Mouse (Mus musculus): Measurements from ENCODE around the gene Scyl3. TPM values are rescaled to one million over a fixed set of nuclear protein-coding genes. Genes with fewer than 3 reads are reported as not detected.
A peak's percentile ranks its signal among the peaks of the same experiment; 100 is the strongest.

Gene Scyl3
- 1 to 10 TPM; 6.8 to 9.2 TPM for total RNA-seq (2021)
- long read RNA-seq, experiment 1, full-length matches to known transcripts, result 7 of 12 reads
- long read RNA-seq, experiment 1, partial matches to known transcripts, result 2 of 12 reads
- long read RNA-seq, experiment 1, other reads (novel, unspliced or antisense), result 3 of 12 reads
- long read RNA-seq, experiment 2, full-length matches to known transcripts, result 2 of 9 reads
- long read RNA-seq, experiment 2, partial matches to known transcripts, result 5 of 9 reads
- long read RNA-seq, experiment 2, other reads (novel, unspliced or antisense), result 2 of 9 reads

GRCm38 (mm10) chr1:163928846-163929245, at the start of gene Scyl3:
Gene Scyl3, plus strand, starts transcription at chr1:163929100.
- DNase-seq, result no peak
- intact Hi-C loops (cut with DNase I), result loop anchor here (10.0 kb wide), 1 partner anchor 154 kb away; the partner anchor contains the start of gene Kifap3

- intact Hi-C loops (cut with DNase I), result no loop called here
- no peak for DNase-seq
Observed at GRCm38 (mm10) chr1:163889629-163890028, 39.3 kb upstream of the Scyl3 start.

- intact Hi-C loops (cut with DNase I), result no loop called here
- no peak for DNase-seq
Observed at GRCm38 (mm10) chr1:163893294-163893693, 35.6 kb upstream of the Scyl3 start.

- intact Hi-C loops (cut with DNase I), result no loop called here
- DNase-seq, result no peak
Observed at GRCm38 (mm10) chr1:163893774-163894527, 34.9 kb upstream of the Scyl3 start.

GRCm38 (mm10) chr1:163898291-163898764, 30.6 kb upstream of the Scyl3 start:
- intact Hi-C loops (cut with DNase I), result no loop called here
- no peak for DNase-seq

GRCm38 (mm10) chr1:163899575-163899974, 29.3 kb upstream of the Scyl3 start:
- no peak for DNase-seq
- intact Hi-C loops (cut with DNase I), result no loop called here

GRCm38 (mm10) chr1:163900168-163900567, 28.7 kb upstream of the Scyl3 start:
- intact Hi-C loops (cut with DNase I), result no loop called here
- no peak for DNase-seq

- DNase-seq, result no peak
- intact Hi-C loops (cut with DNase I), result no loop called here
Observed at GRCm38 (mm10) chr1:163903411-163903810, 25.5 kb upstream of the Scyl3 start.

GRCm38 (mm10) chr1:163907007-163907811, 21.7 kb upstream of the Scyl3 start:
- DNase-seq, result no peak
- intact Hi-C loops (cut with DNase I), result no loop called here

GRCm38 (mm10) chr1:163908389-163908788, 20.5 kb upstream of the Scyl3 start:
- DNase-seq, result no peak
- intact Hi-C loops (cut with DNase I), result no loop called here

GRCm38 (mm10) chr1:163910343-163910742, 18.6 kb upstream of the Scyl3 start:
- peak in 1 of 2 experiments; percentile 59 for DNase-seq
- intact Hi-C loops (cut with DNase I), result loop anchor here (1.0 kb wide), 2 partner anchors 76 to 760 kb away; no protein-coding TSS in a partner anchor

- intact Hi-C loops (cut with DNase I), result loop anchor here (1.0 kb wide), 2 partner anchors 76 to 760 kb away; no protein-coding TSS in a partner anchor
- DNase-seq, result no peak
Observed at GRCm38 (mm10) chr1:163910785-163911184, 18.1 kb upstream of the Scyl3 start.

GRCm38 (mm10) chr1:163911981-163912380, 16.9 kb upstream of the Scyl3 start:
- intact Hi-C loops (cut with DNase I), result no loop called here

GRCm38 (mm10) chr1:163917349-163918160, 11.3 kb upstream of the Scyl3 start:
- no peak for DNase-seq

More at GRCm38 (mm10) chr1:163911981-163912380, 16.9 kb upstream of the Scyl3 start:
- no peak for DNase-seq

GRCm38 (mm10) chr1:163924093-163924492, 4.8 kb upstream of the Scyl3 start:
- intact Hi-C loops (cut with DNase I), result loop anchor here (10.0 kb wide), 1 partner anchor 149 kb away; the partner anchor contains the start of gene Kifap3
- no peak for DNase-seq

More at GRCm38 (mm10) chr1:163917349-163918160, 11.3 kb upstream of the Scyl3 start:
- intact Hi-C loops (cut with DNase I), result no loop called here

GRCm38 (mm10) chr1:163929636-163930457, 947 bp downstream of the Scyl3 start:
- intact Hi-C loops (cut with DNase I), result loop anchor here (5.0 to 10.0 kb wide), 2 partner anchors 67 to 155 kb away; partner anchors contain the start of gene Kifap3
- peak; percentile 87 to 92 for DNase-seq

- intact Hi-C loops (cut with DNase I), result loop anchor here (5.0 kb wide), 1 partner anchor 67 kb away; no protein-coding TSS in a partner anchor
- no peak for DNase-seq
Observed at GRCm38 (mm10) chr1:163930458-163930794, 1.5 kb downstream of the Scyl3 start.

- no peak for DNase-seq
- intact Hi-C loops (cut with DNase I), result loop anchor here (5.0 kb wide), 1 partner anchor 66 kb away; no protein-coding TSS in a partner anchor
Observed at GRCm38 (mm10) chr1:163931801-163932200, 2.9 kb downstream of the Scyl3 start.

- DNase-seq, result no peak
- intact Hi-C loops (cut with DNase I), result loop anchor here (5.0 kb wide), 1 partner anchor 63 kb away; no protein-coding TSS in a partner anchor
Observed at GRCm38 (mm10) chr1:163934591-163934990, 5.7 kb downstream of the Scyl3 start.
